Mouse (Mus musculus): ENCODE measurements around the gene Ckm.

- TF ChIP-seq CTCF (IDR thresholded peaks at IDR 0.05; ENCODE audit: insufficient read depth, low read depth, low read length) = no peak
- no peak for TF ChIP-seq POLR2A (IDR thresholded peaks at IDR 0.05; ENCODE audit: insufficient read depth, low read depth, low read length)
These were observed 31.7 kb downstream of the Ckm start for GRCm38 (mm10) chr7:19436276-19436675.

Measured in olfactory bulb, adult 2 months (tissue).